Mouse (Mus musculus) heart, adult 2 months (tissue): Measurements from ENCODE around the gene Gfod1. TPM values are rescaled to one million over a fixed set of nuclear protein-coding genes. Genes with fewer than 3 reads are reported as not detected.

ENCODE experiments used
- DNase-seq, 2 experiments: peaks; one replicate each; pipeline ENCODE4 v3.0.0; 2021
- H3K27ac ChIP-seq: fragments of 200-600 bp; 2 replicates; pipeline ENCODE4 v1.8.1; 2022
- H3K27me3 ChIP-seq: fragments of 200-500 bp; 2 replicates; pipeline ENCODE4 v1.6.1; 2012; ENCODE audit warnings: mild to moderate bottlenecking, low read length, inconsistent platforms, mixed read lengths; ENCODE audit not compliant: control insufficient read depth, insufficient read depth
- H3K36me3 ChIP-seq: fragments of 200-500 bp; 2 replicates; pipeline ENCODE4 v1.6.1; 2012; ENCODE audit warnings: low read length, inconsistent platforms; ENCODE audit not compliant: control insufficient read depth, insufficient read depth
- H3K4me1 ChIP-seq: fragments of 200-500 bp; 2 replicates; pipeline ENCODE4 v1.6.1; 2011; ENCODE audit warnings: low read length; ENCODE audit not compliant: control insufficient read depth, insufficient read depth
- H3K4me3 ChIP-seq: fragments of 200-600 bp; 2 replicates; pipeline ENCODE4 v1.8.1; 2022
- H3K79me2 ChIP-seq: fragments of 200-500 bp; replicated peaks from 2 replicates; pipeline ENCODE4 v1.6.1; 2012; ENCODE audit warnings: mild to moderate bottlenecking, inconsistent platforms, low read length, moderate library complexity, mixed read lengths; ENCODE audit not compliant: control insufficient read depth, insufficient read depth
- H3K9ac ChIP-seq: fragments of 200-500 bp; 2 replicates; pipeline ENCODE4 v1.6.1; 2012; ENCODE audit warnings: low read depth, mild to moderate bottlenecking, control low read depth, inconsistent platforms, low read length, mixed read lengths
- CTCF ChIP-seq: fragments of 200-600 bp; IDR thresholded peaks from 2 replicates; pipeline ENCODE4 v1.8.1; 2022; ENCODE audit warnings: antibody characterized with exemption, mild to moderate bottlenecking, moderate library complexity
- EP300 ChIP-seq: fragments of 200-500 bp; IDR thresholded peaks from 2 replicates; pipeline ENCODE4 v1.6.1; 2011; ENCODE audit warnings: low read depth, low read length, control low read depth; ENCODE audit not compliant: insufficient read depth
- POLR2A ChIP-seq: fragments of 200-500 bp; IDR thresholded peaks from 2 replicates; pipeline ENCODE4 v1.6.1; 2011; ENCODE audit warnings: mild to moderate bottlenecking, low read depth, low read length, control low read depth; ENCODE audit not compliant: insufficient read depth
- WGBS: fragments of 180-500 bp; shearing (Covaris S2); methylation state at CpG from one replicate; pipeline ENCODE4 v1.1.7; 2018; 5-methylcytosine and 5-hydroxymethylcytosine counted together
- intact Hi-C: fragments of 180-260 bp; cut with DNase I; formaldehyde crosslinking; loops from one replicate; pipeline ENCODE4 v1.15.1; 2025
- polyA plus RNA-seq: library from polyadenylated mRNA; depleted of rRNA; stranded (reverse); fragments of >200 nt; gene quantifications from 2 replicates; pipeline ENCODE4 v1.2.3, GENCODE M21; 2012
- total RNA-seq, 2 experiments: library from RNA; stranded (reverse); gene quantifications; 2 replicates each; pipeline ENCODE4 v1.2.3; 2021

The Gfod1 gene
- total and polyA plus RNA-seq, 3 experiments, result 9.5 to 34.1 (median 33.7) TPM

DNA sequence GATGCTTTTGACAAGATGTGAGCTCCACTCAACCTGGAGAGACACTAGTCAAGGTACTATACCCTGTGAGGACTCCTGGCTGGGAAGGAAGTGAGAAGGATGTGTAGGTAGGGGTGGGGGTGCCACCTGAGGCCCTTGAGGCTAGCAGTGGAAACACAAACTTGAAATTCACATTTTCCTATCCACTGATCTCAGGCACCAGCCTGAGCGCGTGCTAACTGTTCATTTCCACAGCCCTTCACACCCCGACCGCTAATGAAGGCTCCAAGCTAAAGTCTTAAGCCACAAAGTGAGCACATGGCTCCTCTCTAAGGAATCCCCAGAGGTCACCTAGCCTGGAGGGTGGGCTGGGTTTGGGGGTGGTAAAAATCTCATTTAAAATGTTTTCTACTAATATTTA lies 57.1 kb downstream of the Gfod1 start:
- WGBS, result 98% methylated on average over 4 of the region's 4 CpGs
- Histone ChIP-seq H3K4me3 (no peak overlapping the region), H3K79me2 (peaks cover 5% of the 10 kb centered on the region; the same call in 1 of the 2 replicates), H3K27me3 (no peaks in the 10 kb centered on the region), H3K27ac (no peak overlapping the region), H3K4me1 (peaks cover 13% of the 10 kb centered on the region), H3K36me3 (no peaks in the 10 kb centered on the region), H3K9ac (no peak overlapping the region)
- no peak for TF ChIP-seq POLR2A
- no peak for TF ChIP-seq EP300
- TF ChIP-seq CTCF, result no peak
- DNase-seq, result no peak
- intact Hi-C loops, result no loop called here

DNA sequence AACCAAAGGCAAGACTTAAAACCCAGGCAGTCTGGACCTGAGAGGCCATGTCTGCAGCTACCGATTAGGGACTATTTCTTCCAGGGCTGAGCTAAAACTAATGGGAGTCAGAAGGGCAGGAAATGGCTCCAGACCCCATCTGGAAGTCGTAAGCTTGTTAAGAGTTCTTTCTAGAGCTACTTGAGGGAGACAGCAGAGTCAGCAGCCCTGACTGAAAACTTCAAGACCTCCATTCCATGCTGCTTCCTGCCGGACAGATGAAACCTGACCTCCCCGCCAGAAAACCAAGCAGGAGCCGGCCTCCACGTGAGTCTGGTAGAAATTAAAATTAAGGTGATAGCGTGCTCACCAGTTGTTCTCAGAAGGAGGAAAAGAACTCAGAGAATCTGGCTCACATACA lies 60.2 kb downstream of the Gfod1 start:
- H3K27me3 ChIP-seq, result no peaks in the 10 kb centered on the region
- TF ChIP-seq CTCF (no peak), POLR2A (no peak), EP300 (no peak)
- intact Hi-C loops, result no loop called here
- H3K4me3 ChIP-seq, result no peak overlapping the region
- H3K4me1 ChIP-seq, result peaks cover 24% of the 10 kb centered on the region
- H3K27ac ChIP-seq, result no peak overlapping the region; the same call in 1 of the 2 replicates
- peaks cover 8% of the 10 kb centered on the region; the same call in 1 of the 2 replicates for H3K36me3 ChIP-seq
- WGBS, result 55% methylated on average over 7 of the region's 7 CpGs
- peaks cover 4% of the 10 kb centered on the region; the same call in 1 of the 2 replicates for H3K79me2 ChIP-seq
- H3K9ac ChIP-seq, result no peak overlapping the region
- DNase-seq, result no peak

DNA sequence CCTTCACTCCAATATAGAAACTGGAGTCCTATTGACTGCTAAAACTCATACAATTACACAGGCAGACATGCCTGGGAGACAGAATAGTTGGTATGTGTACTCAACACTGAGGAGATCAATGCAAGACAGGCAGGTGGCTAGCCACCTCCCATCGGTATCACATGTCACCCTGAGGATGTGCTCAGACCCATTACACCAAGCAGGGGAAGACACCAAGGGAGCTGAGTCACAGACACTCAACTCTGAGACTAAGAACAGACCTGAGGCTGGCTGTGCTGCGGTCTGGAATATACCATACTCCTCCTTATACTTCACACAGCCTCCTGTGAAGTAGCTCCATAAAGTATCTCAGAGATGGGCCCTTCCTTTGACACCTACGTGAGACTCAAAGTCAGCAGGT lies 60.7 kb downstream of the Gfod1 start:
- no peak for TF ChIP-seq EP300
- no peak for TF ChIP-seq POLR2A
- no peak for TF ChIP-seq CTCF
- WGBS, result 95% methylated on average over 3 of the region's 3 CpGs
- H3K9ac ChIP-seq, result no peak overlapping the region
- H3K27me3 ChIP-seq, result no peaks in the 10 kb centered on the region
- intact Hi-C loops, result no loop called here
- peaks cover 8% of the 10 kb centered on the region for H3K36me3 ChIP-seq
- H3K27ac ChIP-seq, result no peak overlapping the region; the same call in 1 of the 2 replicates
- H3K79me2 ChIP-seq, result no peaks in the 10 kb centered on the region
- DNase-seq, result no peak
- no peak overlapping the region for H3K4me3 ChIP-seq
- peaks cover 25% of the 10 kb centered on the region for H3K4me1 ChIP-seq

DNA sequence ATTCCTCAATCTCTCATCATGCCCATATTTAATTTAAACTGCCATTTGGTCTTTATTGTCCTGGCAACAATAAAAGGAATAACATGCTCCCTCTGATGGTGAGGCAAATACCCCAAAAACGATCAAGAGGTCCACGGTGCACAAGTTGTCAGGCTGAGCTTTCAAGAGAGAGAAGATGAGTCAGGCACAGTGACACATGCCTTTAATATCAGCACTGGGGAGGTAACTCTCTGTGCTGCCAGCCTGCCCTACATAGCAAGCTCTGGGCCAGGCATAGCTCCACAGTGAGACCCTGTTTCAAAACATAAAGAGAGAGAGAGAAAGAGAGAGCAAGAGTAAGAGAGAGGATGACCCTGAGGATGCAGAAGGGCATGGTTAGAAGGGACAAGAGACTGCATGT lies 62.2 kb downstream of the Gfod1 start:
- no peaks in the 10 kb centered on the region for H3K27me3 ChIP-seq
- H3K79me2 ChIP-seq, result no peaks in the 10 kb centered on the region
- no peak overlapping the region for H3K4me3 ChIP-seq
- TF ChIP-seq CTCF (no peak), EP300 (no peak)
- intact Hi-C loops, result no loop called here
- peaks cover 30% of the 10 kb centered on the region for H3K4me1 ChIP-seq
- DNase-seq, result no peak
- H3K36me3 ChIP-seq, result peaks cover 8% of the 10 kb centered on the region
- no peak overlapping the region for H3K9ac ChIP-seq
- WGBS, result 57% methylated on average over 2 of the region's 2 CpGs
- no peak overlapping the region for H3K27ac ChIP-seq

DNA sequence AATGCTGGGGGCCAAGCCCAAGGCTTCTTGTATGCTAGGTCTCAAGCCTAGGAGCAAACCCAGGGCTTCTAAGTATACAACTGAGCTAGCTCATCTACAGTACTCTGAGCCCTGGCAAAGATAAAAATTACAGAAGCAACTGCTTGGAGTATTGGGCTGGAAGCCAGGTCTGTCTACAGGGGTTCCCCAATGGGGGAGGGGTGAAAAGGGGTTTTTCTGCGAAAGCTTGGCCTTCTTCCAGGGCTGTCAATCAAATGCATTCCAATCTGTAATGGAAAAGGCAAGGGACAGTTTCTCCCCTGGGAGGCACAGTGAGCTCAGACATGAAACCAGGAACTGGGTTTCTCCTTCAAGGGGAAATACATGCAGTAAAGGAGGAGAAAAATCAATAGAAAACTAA lies 62.9 kb downstream of the Gfod1 start:
- H3K36me3 ChIP-seq, result peaks cover 11% of the 10 kb centered on the region
- peaks cover 34% of the 10 kb centered on the region for H3K4me1 ChIP-seq
- no peaks in the 10 kb centered on the region for H3K27me3 ChIP-seq
- TF ChIP-seq POLR2A, result no peak
- TF ChIP-seq EP300, result no peak
- TF ChIP-seq CTCF, result no peak
- H3K27ac ChIP-seq, result peak overlapping the region; percentile 31
- WGBS, result 0% methylated on average over 1 of the region's 1 CpGs
- no peak overlapping the region for H3K4me3 ChIP-seq
- intact Hi-C loops, result no loop called here
- DNase-seq, result no peak
- no peak overlapping the region for H3K9ac ChIP-seq
- H3K79me2 ChIP-seq, result no peaks in the 10 kb centered on the region

DNA sequence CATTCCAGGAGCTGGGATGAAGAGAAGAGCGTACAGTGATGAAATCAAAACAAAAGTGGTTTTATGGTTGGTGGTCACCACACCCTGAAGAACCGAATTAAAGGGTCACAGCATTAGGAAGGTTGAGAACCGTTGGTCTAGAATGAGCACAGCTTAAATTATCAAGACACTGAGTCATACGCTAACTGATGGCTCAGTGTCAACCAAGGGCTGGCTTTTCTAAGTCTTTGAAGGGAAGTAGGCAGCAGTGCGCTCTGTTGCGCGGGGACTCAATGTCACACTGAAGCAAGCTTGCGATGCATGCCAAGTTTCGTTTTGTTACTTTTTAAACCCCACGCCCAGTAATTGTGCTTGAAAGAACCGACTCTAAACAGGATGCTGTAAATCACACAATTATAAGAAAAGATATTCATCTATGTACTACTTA lies 64.2 kb downstream of the Gfod1 start:
- H3K27ac ChIP-seq, result peak overlapping the region; percentile 70
- 30% methylated on average over 11 of the region's 11 CpGs for WGBS
- no peaks in the 10 kb centered on the region for H3K27me3 ChIP-seq
- no peaks in the 10 kb centered on the region for H3K79me2 ChIP-seq
- peaks cover 13% of the 10 kb centered on the region for H3K36me3 ChIP-seq
- TF ChIP-seq EP300 (peak; percentile 91), CTCF (no peak)
- no peak overlapping the region for H3K4me3 ChIP-seq
- H3K9ac ChIP-seq, result no peak overlapping the region
- intact Hi-C loops, result loop anchor here (1.0 kb wide), 1 partner anchor 56 kb away; no protein-coding TSS in a partner anchor
- peaks cover 41% of the 10 kb centered on the region for H3K4me1 ChIP-seq
- peak; percentile 45 to 62 for DNase-seq
